Mouse (Mus musculus) cerebellum, adult 2 months (tissue): Measurements from ENCODE around the gene Kat2b. TPM values are rescaled to one million over a fixed set of nuclear protein-coding genes. Genes with fewer than 3 reads are reported as not detected.
"Not testable (repeated sequence)": the region's sequence is repeated elsewhere in the genome, so short reads cannot be mapped to it uniquely, and the experiment has no call there.

ENCODE experiments used
- DNase-seq, 2 experiments: peaks; one replicate each; pipeline ENCODE4 v3.0.0; 2021
- H3K27ac ChIP-seq: fragments of 200-500 bp; 2 replicates; pipeline ENCODE4 v1.5.1; 2012; ENCODE audit warnings: low read length, control low read depth, inconsistent platforms; ENCODE audit not compliant: insufficient read depth
- H3K27me3 ChIP-seq: fragments of 200-500 bp; 2 replicates; pipeline ENCODE4 v1.6.1; 2012; ENCODE audit warnings: inconsistent platforms, mild to moderate bottlenecking, low read length, moderate library complexity; ENCODE audit not compliant: control insufficient read depth, insufficient read depth
- H3K4me1 ChIP-seq: fragments of 200-500 bp; 2 replicates; pipeline ENCODE4 v1.6.1; 2011; ENCODE audit warnings: low read length; ENCODE audit not compliant: control insufficient read depth, insufficient read depth
- H3K4me3 ChIP-seq: fragments of 200-500 bp; replicated peaks from 2 replicates; pipeline ENCODE3; 2011; ENCODE audit warnings: mild to moderate bottlenecking, low read depth, low read length, control low read depth; ENCODE audit not compliant: insufficient read depth
- CTCF ChIP-seq: fragments of 200-500 bp; IDR thresholded peaks from 2 replicates; pipeline ENCODE4 v1.5.1; 2011; ENCODE audit warnings: low read depth, mild to moderate bottlenecking, control low read depth, low read length, moderate library complexity, borderline replicate concordance; ENCODE audit not compliant: insufficient read depth
- POLR2A ChIP-seq: fragments of 200-500 bp; IDR thresholded peaks from 2 replicates; pipeline ENCODE4 v1.6.1; 2011; ENCODE audit warnings: low read length, control low read depth, borderline replicate concordance; ENCODE audit not compliant: insufficient read depth
- WGBS: fragments of 180-500 bp; shearing (Covaris S2); methylation state at CpG from one replicate; pipeline ENCODE4 v1.1.7; 2018; 5-methylcytosine and 5-hydroxymethylcytosine counted together
- polyA plus RNA-seq: library from polyadenylated mRNA; depleted of rRNA; stranded (reverse); fragments of >200 nt; gene quantifications from 2 replicates; pipeline ENCODE4 v1.2.3, GENCODE M21; 2012; rRNA removed

Kat2b gene
- polyA plus RNA-seq, result 40.5 and 43.4 TPM in 2 replicates

- peak; percentile 71 to 79 for DNase-seq
- WGBS, result under 1% methylated on average over 20 of the region's 20 CpGs
- TF ChIP-seq POLR2A (peak; percentile 38; the same call in 1 of the 2 replicates), CTCF (no peak)
These were observed at the start of gene Kat2b for GRCm38 (mm10) chr17:53566161-53566918. Kat2b (plus strand) TSS chr17:53566861.

DNA sequence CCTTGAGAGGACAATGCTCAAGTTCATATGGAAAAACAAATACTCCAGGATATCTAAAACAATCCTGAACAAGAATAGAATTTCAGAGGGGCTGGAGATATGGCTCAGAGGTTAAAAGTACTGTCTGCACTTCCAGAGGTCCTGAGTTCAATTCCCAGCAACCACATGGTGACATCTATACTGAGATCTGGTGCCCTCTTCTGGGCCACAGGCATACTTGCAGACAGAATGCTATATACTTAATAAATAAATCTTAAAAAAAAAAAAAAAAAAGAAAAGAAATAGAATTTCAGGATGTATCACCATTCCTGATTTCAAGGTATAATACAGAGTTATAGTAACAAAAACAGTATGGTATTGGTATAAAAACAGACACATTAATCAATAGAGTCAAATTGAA lies 47.3 kb upstream of the Kat2b start:
- Histone ChIP-seq H3K4me3 (no peak overlapping the region), H3K4me1 (no peaks in the 10 kb centered on the region), H3K27ac (no peak overlapping the region), H3K27me3 (no peaks in the 10 kb centered on the region)
- DNase-seq, result no peak
- TF ChIP-seq POLR2A, result no peak
- no peak for TF ChIP-seq CTCF

More at GRCm38 (mm10) chr17:53566161-53566918, at the start of gene Kat2b:
- peaks cover 6% of the 10 kb centered on the region; the same call in 1 of the 2 replicates for H3K4me1 ChIP-seq
- no peaks in the 10 kb centered on the region for H3K27me3 ChIP-seq
- H3K27ac ChIP-seq, result peak within 1 kb of the TSS; percentile 100
- peak within 1 kb of the TSS; percentile 76 for H3K4me3 ChIP-seq

DNA sequence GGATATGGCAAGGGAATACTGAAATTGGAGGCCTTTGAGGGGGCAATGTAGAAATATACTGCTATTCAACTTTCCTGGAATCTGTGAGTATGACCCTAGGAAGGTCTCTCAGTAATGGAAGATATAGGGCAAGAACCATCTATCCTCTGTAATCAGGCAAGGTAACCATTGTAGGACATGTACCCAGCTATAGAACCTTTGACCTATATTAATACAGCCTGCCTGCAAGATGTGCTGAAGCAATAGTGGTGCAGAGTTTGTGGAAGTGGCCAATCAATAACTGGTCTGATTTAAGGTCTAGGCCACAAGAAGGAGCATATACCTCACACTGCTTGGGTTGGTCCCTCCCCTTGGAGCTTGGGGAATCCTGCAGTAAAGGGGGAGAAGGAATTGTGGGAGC lies 46.2 kb upstream of the Kat2b start:
- Histone ChIP-seq H3K4me3 (no peak overlapping the region), H3K4me1 (no peaks in the 10 kb centered on the region), H3K27me3 (no peaks in the 10 kb centered on the region), H3K27ac (no peak overlapping the region)
- no peak for TF ChIP-seq CTCF
- TF ChIP-seq POLR2A, result no peak
- DNase-seq, result no peak

- TF ChIP-seq CTCF, result no peak
- TF ChIP-seq POLR2A, result no peak
- 92% methylated on average over 2 of the region's 2 CpGs for WGBS
- no peak for DNase-seq
- no peaks in the 10 kb centered on the region for H3K27me3 ChIP-seq
- no peak overlapping the region for H3K27ac ChIP-seq
- no peaks in the 10 kb centered on the region for H3K4me1 ChIP-seq
- no peak overlapping the region for H3K4me3 ChIP-seq
These were observed 38.6 kb upstream of the Kat2b start for GRCm38 (mm10) chr17:53528034-53528433.

- Histone ChIP-seq H3K27ac (no peak overlapping the region), H3K27me3 (no peaks in the 10 kb centered on the region), H3K4me3 (no peak overlapping the region), H3K4me1 (no peaks in the 10 kb centered on the region)
- peak in 1 of 2 experiments; percentile 11 for DNase-seq
- TF ChIP-seq POLR2A, result no peak
- TF ChIP-seq CTCF, result no peak
- WGBS, result 48% methylated on average over 2 of the region's 2 CpGs
These were observed 35.5 kb upstream of the Kat2b start for GRCm38 (mm10) chr17:53531160-53531559.

DNA sequence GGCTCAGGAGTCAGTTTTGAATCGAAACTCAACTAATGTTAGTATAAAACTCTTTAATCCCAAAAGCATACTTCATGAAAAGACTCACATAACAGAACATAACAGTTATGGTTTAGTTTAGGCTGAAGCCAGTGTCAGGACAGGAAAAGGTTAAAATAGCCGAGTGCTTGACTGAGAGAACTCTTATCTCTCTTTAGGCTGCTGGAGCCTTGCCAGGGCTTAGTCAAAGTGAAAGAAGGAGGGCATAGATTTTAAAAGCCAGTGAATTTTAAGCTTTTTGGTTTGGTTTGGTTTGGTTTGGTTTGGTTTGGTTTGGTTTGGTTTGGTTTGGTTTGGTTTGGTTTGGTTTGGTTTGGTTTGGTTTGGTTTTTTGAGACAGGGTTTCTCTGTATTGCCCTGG lies 34.2 kb upstream of the Kat2b start:
- H3K27me3 ChIP-seq, result no peaks in the 10 kb centered on the region
- no peak overlapping the region for H3K4me3 ChIP-seq
- H3K4me1 ChIP-seq, result no peaks in the 10 kb centered on the region
- no peak for DNase-seq
- H3K27ac ChIP-seq, result no peak overlapping the region
- 68% methylated on average over 2 of the region's 2 CpGs for WGBS
- TF ChIP-seq CTCF (no peak), POLR2A (no peak)

- H3K4me3 ChIP-seq, H3K27ac ChIP-seq, H3K27me3 ChIP-seq, DNase-seq, H3K4me1 ChIP-seq: not testable (repeated sequence)
- WGBS, result 89% methylated on average over 2 of the region's 2 CpGs
These were observed 27.3 kb upstream of the Kat2b start, which contains the start of gene Pp2d1 for GRCm38 (mm10) chr17:53539351-53539750. Pp2d1 (minus strand) TSS chr17:53539451.

DNA sequence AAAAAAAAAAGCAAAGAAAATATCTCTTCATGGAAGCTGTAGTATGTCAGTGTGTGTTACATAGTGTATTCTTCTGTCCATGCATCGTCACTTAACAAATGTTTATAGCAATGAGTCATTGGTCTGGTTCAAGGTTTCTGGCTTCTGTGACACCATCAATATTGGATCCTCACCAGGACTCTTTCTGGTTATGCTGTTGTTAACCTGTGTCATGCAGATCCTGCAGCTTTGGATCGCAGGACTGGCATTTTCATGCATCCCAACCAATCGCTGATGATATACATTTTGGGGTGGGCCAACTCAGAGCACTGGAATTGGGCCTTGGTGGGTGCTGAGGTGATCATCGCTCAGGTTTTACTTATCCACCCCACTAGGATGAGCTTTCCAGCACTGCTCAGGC lies 24.1 kb upstream of the Kat2b start:
- H3K27ac ChIP-seq, result no peak overlapping the region
- no peaks in the 10 kb centered on the region for H3K27me3 ChIP-seq
- H3K4me3 ChIP-seq, result no peak overlapping the region
- no peak for DNase-seq
- H3K4me1 ChIP-seq, result no peaks in the 10 kb centered on the region
- WGBS, result 98% methylated on average over 4 of the region's 4 CpGs
- TF ChIP-seq POLR2A (no peak), CTCF (no peak)
